Mouse (Mus musculus) midbrain, embryonic 14.5 days (tissue): Measurements from ENCODE around the gene Stub1. TPM values are rescaled to one million over a fixed set of nuclear protein-coding genes. Genes with fewer than 3 reads are reported as not detected.
A peak's percentile ranks its signal among the peaks of the same experiment; 100 is the strongest.

Experiments
- ATAC-seq: fragments of 200-750 bp; cut with Nextera tagmentation; 2 replicates; pipeline ENCODE4 v1.8.0; 2017; ENCODE audit warnings: moderate number of reproducible peaks, moderate library complexity; ENCODE audit not compliant: low FRiP score, low TSS enrichment
- DNase-seq: peaks from one replicate; pipeline ENCODE4 v3.0.0-alpha.2; 2015
- H3K27ac ChIP-seq: fragments of 300-500 bp; sonication (generic); replicated peaks from 2 replicates; pipeline ENCODE4 v1.5.1; 2014; ENCODE audit warnings: mild to moderate bottlenecking, low read depth, low read length, moderate library complexity
- H3K27me3 ChIP-seq: fragments of 300-500 bp; sonication (generic); 2 replicates; pipeline ENCODE4 v1.6.1; 2014; ENCODE audit warnings: low read length, control low read depth, mixed read lengths; ENCODE audit not compliant: control insufficient read depth, insufficient read depth
- H3K36me3 ChIP-seq: fragments of 300-500 bp; sonication (generic); 2 replicates; pipeline ENCODE4 v1.6.1; 2014; ENCODE audit warnings: low read length, control low read depth; ENCODE audit not compliant: control insufficient read depth, insufficient read depth
- H3K4me1 ChIP-seq: fragments of 300-500 bp; sonication (generic); 2 replicates; pipeline ENCODE4 v1.6.1; 2014; ENCODE audit warnings: mild to moderate bottlenecking, antibody characterized with exemption, low read length, control low read depth; ENCODE audit not compliant: control insufficient read depth, insufficient read depth
- H3K4me2 ChIP-seq: fragments of 300-500 bp; sonication (generic); 2 replicates; pipeline ENCODE4 v1.6.1; 2014; ENCODE audit warnings: mild to moderate bottlenecking, low read length, moderate library complexity
- H3K4me3 ChIP-seq: fragments of 300-500 bp; sonication (generic); replicated peaks from 2 replicates; pipeline ENCODE4 v1.5.1; 2014; ENCODE audit warnings: low read depth, low read length
- H3K9ac ChIP-seq: fragments of 300-500 bp; sonication (generic); replicated peaks from 2 replicates; pipeline ENCODE4 v1.6.1; 2014; ENCODE audit warnings: mild to moderate bottlenecking, low read length, moderate library complexity
- H3K9me3 ChIP-seq: fragments of 300-500 bp; sonication (generic); 2 replicates; pipeline ENCODE4 v1.6.1; 2016; ENCODE audit warnings: low read length, control low read depth, mixed read lengths; ENCODE audit not compliant: control insufficient read depth
- WGBS: fragments of 180-500 bp; shearing (Covaris S2); extraction: QIAGEN DNeasy Blood & Tissue Kit; methylation state at CpG from one replicate; pipeline ENCODE4 v1.1.7; 2014; 5-methylcytosine and 5-hydroxymethylcytosine counted together
- polyA plus RNA-seq: library from polyadenylated mRNA; unstranded; fragments of >200 nt; fragmentation: Nextera tagmentation; extraction: Ambion mirVana; gene quantifications from 2 replicates; pipeline ENCODE4 v1.2.1, GENCODE M21; 2014

Gene Stub1
- polyA plus RNA-seq, 1 experiment from 2014 or later: 310 TPM

DNA sequence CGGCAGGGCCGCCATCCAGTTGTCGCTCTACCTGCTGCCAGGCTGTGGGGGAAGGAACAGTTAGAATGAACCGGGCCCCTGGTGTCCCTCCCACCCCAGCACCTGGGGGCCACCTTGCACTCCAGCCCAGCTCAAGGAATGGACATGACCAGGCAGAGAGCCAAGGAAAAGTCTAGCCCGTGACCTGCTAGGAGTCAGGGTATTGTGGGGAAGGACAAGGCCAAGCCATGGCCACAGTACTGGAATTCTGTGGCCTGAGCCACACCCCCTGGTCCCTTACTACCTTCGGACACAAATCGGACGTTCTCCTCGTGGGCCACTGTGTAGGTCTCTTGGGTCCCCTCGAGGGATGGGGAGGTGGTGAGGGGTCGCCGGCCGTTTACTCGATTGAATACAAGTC lies 31.1 kb upstream of the Stub1 start:
- 92% methylated on average over 14 of the region's 14 CpGs for WGBS
- DNase-seq (no peak), ATAC-seq (no peak)
- Histone ChIP-seq H3K4me1 (peaks cover 18% of the 10 kb centered on the region), H3K9ac (no peak overlapping the region), H3K4me2 (no peak overlapping the region), H3K4me3 (no peak overlapping the region), H3K27ac (no peak overlapping the region), H3K36me3 (no peaks in the 10 kb centered on the region), H3K27me3 (no peaks in the 10 kb centered on the region), H3K9me3 (no peaks in the 10 kb centered on the region)

DNA sequence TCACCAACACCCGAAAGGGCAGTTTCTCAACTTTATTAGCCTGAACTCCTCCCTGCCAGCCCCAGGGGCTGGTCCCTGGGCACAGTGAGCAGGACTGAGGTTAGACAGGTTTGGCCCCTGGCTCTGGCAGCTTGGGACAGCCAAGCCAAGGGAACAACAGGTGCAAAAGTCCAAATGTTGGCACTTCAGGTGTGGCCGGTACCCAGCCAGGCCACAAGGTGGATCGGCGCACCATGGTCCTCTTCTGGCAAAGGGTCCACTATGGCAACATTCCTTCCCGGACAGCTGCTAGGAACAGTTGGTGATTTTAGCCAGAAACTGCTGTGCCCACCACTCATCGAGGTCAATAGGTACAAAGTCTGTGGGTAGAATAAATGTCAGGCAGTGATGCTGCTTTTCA lies 30.5 kb upstream of the Stub1 start:
- Histone ChIP-seq H3K9me3 (no peaks in the 10 kb centered on the region), H3K27ac (no peak overlapping the region), H3K36me3 (no peaks in the 10 kb centered on the region), H3K4me1 (peaks cover 18% of the 10 kb centered on the region), H3K4me2 (no peak overlapping the region), H3K27me3 (no peaks in the 10 kb centered on the region), H3K4me3 (no peak overlapping the region), H3K9ac (no peak overlapping the region)
- DNase-seq (no peak), ATAC-seq (no peak)
- WGBS: 94% methylated on average over 6 of the region's 6 CpGs

DNA sequence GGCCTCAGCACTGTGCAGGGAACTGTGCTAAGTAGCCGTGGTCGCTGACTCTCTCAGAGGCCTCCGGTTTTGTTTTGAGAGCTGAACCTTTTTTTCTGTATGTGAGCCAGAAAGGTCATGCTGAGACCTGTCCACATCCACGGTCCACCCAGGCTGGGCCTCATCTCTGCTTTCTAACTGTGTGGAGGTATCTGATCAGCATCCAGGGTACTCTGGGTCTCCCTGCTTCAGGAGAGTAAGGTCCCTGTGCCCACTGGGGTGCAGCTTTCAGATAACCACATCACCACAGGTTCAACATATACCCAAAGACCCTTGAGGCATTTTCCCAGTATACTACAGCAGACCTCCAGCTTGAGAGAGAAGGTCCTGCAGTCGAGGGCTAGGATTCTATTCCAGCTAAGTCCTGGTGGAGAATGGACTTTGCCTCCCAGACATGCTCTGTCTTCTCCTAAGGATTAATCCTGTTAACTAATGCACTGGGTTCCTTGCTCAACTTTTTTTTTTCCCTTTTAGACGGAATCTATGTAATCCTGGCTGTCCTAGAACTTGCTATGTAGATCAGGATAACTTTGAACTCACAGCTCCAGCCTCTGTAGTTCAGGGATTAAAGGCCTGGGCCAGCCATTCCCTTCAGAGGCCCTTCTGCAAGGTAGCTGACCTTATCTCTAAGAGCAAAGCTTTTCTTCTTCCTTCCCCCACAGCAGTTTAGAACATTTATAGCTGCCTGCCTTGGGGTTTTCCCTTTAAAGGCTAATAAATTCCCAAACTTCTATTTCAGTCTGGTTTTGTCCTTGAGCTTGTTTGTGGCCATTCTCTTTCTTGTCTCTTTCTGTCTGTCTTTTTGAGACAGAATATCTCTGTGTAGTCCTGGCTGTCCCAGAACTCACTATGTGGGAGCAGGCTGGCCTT lies 28.8 kb upstream of the Stub1 start:
- Histone ChIP-seq H3K9ac (peak overlapping the region; percentile 83), H3K4me2 (peak overlapping the region; percentile 86), H3K9me3 (no peaks in the 10 kb centered on the region), H3K27ac (peak overlapping the region; percentile 85), H3K4me3 (peak overlapping the region; percentile 63), H3K36me3 (no peaks in the 10 kb centered on the region), H3K27me3 (no peaks in the 10 kb centered on the region), H3K4me1 (peaks cover 13% of the 10 kb centered on the region)
- ATAC-seq: peak; percentile 28
- no peak for DNase-seq
- WGBS: 10% methylated on average over 6 of the region's 6 CpGs

DNA sequence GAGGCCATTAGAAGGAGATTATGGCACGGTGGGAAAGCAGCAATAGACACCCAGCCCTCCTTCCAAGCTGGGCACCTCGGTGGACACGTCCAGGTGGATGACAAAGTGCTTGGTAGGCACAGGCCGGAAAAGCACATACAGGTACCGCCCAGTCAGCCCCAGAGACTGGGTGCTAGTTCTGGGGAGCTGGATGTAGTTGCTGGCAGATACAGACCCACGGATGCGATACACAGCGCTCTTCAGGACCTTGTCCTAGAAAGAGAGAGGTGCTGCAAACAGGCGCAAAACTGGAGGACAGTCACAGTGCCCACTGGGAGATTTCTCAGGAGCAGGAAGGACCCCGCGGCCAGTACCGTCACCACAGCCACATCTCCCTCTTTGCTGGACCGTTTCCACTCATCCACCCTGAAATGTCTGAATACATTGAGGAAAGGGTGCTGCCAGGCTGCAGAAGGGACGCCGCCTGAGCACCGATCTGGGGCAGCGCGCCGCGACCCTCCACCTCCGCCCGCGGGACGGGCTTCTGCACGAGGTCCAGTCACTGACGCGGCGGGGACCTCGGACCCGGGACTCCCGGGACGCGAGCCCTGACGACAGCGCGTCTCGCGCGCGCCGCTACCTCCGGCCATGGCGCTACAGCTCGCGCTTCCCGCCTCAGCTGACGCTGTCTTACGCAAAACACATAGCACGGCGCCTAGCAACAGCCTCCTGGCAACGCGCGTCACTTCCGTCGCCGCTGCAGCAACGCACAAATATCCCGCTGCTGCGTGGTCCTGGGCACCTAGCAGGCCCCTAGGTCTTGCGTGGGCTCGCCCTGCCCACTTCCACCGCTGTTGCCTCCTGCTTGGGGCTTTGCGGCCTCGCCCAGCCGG lies 27.9 kb upstream of the Stub1 start, which contains the start of gene Wdr90:
TSS of gene Wdr90 (minus strand) at position 670 of the 872 bp plus-strand sequence.
- Histone ChIP-seq H3K9ac (peak within 1 kb of the TSS; percentile 83), H3K36me3 (no peaks in the 10 kb centered on the region), H3K27me3 (no peaks in the 10 kb centered on the region), H3K4me3 (peak within 1 kb of the TSS; percentile 63), H3K4me2 (peak within 1 kb of the TSS; percentile 86), H3K27ac (peak within 1 kb of the TSS; percentile 85), H3K4me1 (peaks cover 13% of the 10 kb centered on the region), H3K9me3 (no peaks in the 10 kb centered on the region)
- 3% methylated on average over 65 of the region's 65 CpGs for WGBS
- ATAC-seq (peak; percentile 92), DNase-seq (peak; percentile 97)

DNA sequence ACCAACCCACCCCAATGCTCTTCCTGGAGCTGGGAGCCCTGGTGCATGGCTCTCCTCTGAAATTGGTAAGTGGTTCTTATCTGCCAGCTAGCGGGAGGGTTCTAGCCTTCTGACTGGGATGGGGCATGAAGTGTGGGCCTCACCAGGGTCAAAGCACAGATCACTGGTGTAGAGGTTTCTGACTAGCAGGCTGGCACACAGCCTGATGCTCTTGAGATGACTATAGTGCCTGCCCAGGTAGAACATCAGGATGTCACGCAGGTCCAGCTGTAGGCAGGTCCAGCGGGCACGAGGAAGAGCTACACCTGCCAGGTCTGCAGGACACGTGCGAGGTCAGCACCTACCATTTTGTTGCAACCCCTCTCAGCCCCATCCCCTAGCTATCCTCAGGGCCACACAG lies 27.0 kb upstream of the Stub1 start:
- no peaks in the 10 kb centered on the region for H3K9me3 ChIP-seq
- peaks cover 13% of the 10 kb centered on the region for H3K4me1 ChIP-seq
- H3K36me3 ChIP-seq: 0 out of 2 replicates have a peak, but pooled peaks cover under 1% of the 10 kb centered on the region
- WGBS: 91% methylated on average over 6 of the region's 6 CpGs
- peak overlapping the region; percentile 63; the same call in 1 of the 2 replicates for H3K4me3 ChIP-seq
- H3K27me3 ChIP-seq: no peaks in the 10 kb centered on the region
- peak overlapping the region; percentile 86 for H3K4me2 ChIP-seq
- ATAC-seq (no peak), DNase-seq (no peak)
- H3K9ac ChIP-seq: no peak overlapping the region
- H3K27ac ChIP-seq: no peak overlapping the region

DNA sequence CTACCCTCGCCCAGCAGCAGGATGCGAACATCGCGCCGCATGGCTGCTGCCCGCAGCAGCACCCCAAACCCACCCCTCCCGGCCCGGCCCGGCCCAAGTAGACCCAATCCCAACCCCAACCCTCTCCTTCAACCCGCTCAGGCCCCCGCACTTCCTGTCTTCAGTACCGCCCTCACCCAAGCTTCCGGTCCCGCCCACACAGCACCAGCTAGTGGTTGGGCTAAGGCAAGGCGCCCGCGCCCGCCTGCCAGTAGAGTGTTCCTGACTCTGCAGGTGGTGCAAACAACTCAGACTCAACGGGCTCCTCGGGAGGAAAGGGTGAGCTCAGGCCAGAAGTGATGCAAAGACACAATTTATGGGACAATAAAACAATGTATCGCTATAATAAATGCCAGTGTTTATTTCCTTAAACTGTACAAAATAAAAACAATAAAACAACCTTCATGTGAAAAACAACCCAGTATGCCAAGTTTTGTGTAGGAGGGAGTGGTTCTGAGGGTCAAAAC lies 11.2 kb upstream of the Stub1 start, which contains the start of gene Rhot2:
TSS of gene Rhot2 (minus strand) at position 456 of the 506 bp plus-strand sequence.
- Histone ChIP-seq H3K4me3 (peak within 1 kb of the TSS; percentile 78), H3K27me3 (no peaks in the 10 kb centered on the region)

DNA sequence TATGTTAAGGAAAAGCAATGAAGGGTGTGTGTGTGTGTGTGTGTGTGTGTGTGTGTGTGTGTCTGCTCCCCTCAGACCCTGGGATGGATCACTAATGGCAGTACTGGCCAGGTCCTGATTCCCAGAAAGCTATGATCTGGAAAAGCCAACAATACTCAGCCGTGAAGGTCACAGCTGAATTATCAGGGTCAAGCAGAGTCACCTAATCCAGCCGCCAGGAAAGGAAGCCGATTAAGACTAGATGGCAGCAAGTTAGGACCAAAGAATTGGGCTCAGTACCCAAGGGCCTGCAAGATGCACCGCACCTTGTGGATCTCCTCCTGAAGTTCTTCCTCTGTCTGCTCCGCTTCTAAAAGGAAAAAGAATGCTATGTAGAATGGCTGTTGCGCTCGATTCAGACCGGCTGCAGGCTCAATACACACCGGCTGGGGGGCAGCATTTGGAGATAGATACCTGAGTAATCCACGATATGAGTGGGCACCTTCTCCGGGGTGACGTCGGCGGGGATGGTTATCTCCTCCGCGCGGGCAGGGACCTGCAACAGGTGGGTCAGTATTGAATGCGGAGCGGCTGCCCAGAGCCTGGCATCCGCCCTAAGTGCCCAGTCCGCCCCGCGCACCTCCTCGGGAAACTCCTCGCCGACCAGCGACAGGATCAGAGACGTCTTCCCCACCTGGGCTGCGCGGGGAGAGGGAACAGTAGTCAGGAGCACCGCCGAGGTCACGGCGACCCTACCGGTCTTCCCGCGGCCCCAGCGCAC lies 10.6 kb upstream of the Stub1 start:
- Histone ChIP-seq H3K36me3 (peaks cover 55% of the 10 kb centered on the region), H3K9me3 (no peaks in the 10 kb centered on the region), H3K27me3 (no peaks in the 10 kb centered on the region), H3K4me2 (peak overlapping the region; percentile 70), H3K9ac (peak overlapping the region; percentile 71), H3K4me1 (peaks cover 12% of the 10 kb centered on the region), H3K4me3 (peak overlapping the region; percentile 78), H3K27ac (peak overlapping the region; percentile 62)
- ATAC-seq (no peak; the same call in 1 of the 2 replicates), DNase-seq (peak; percentile 43)
- WGBS: 3% methylated on average over 35 of the region's 38 CpGs

More for the DNA sequence above, 11.2 kb upstream of the Stub1 start, which contains the start of gene Rhot2:
- H3K36me3 ChIP-seq: peaks cover 53% of the 10 kb centered on the region
- peak within 1 kb of the TSS; percentile 70 for H3K4me2 ChIP-seq
- peaks cover 12% of the 10 kb centered on the region for H3K4me1 ChIP-seq
- ATAC-seq (peak; percentile 89), DNase-seq (peak; percentile 96)
- H3K9me3 ChIP-seq: no peaks in the 10 kb centered on the region
- WGBS: 2% methylated on average over 20 of the region's 21 CpGs
- peak within 1 kb of the TSS; percentile 71 for H3K9ac ChIP-seq
- peak within 1 kb of the TSS; percentile 62 for H3K27ac ChIP-seq

DNA sequence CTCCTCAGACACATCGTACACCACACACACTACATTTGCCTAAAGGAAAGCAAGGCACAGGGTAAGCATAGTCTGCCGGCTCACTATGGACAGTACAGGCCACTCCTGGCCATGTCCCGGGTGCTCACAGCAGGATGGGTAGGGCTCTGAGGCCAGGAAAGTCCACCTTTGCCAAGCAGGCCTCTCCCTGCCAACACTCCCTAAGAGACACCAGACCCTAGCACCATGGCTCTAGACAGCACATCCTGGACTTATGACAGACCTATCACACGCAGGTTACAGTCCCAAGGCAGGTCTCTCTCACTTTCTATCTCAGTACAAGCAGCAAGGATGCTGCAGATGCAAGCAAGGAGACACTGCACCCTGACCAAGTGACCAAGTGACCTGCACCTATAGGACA lies 9.9 kb upstream of the Stub1 start:
- H3K9ac ChIP-seq: peak overlapping the region; percentile 71; the same call in 1 of the 2 replicates
- H3K9me3 ChIP-seq: no peaks in the 10 kb centered on the region
- peaks cover 13% of the 10 kb centered on the region for H3K4me1 ChIP-seq
- DNase-seq: no peak
- no peak for ATAC-seq
- peak overlapping the region; percentile 78 for H3K4me3 ChIP-seq
- 93% methylated on average over 4 of the region's 4 CpGs for WGBS
- no peak overlapping the region for H3K27ac ChIP-seq
- H3K36me3 ChIP-seq: peaks cover 57% of the 10 kb centered on the region
- H3K4me2 ChIP-seq: peak overlapping the region; percentile 70
- H3K27me3 ChIP-seq: no peaks in the 10 kb centered on the region
